Mouse (Mus musculus) lung, adult 2 months (tissue): ENCODE results near the gene Pld3.

Experiments used
- CTCF ChIP-seq: fragments of 200-500 bp; IDR thresholded peaks from 2 replicates; pipeline ENCODE4 v1.5.1; 2011; ENCODE audit warnings: mild to moderate bottlenecking, low read length, control low read depth; ENCODE audit not compliant: insufficient read depth
- POLR2A ChIP-seq: fragments of 200-500 bp; IDR thresholded peaks from 2 replicates; pipeline ENCODE4 v1.6.1; 2011; ENCODE audit warnings: low read depth, mild to moderate bottlenecking, control low read depth, low read length, borderline replicate concordance; ENCODE audit errors: extremely low read depth

GRCm38 (mm10) chr7:27490227-27490542, 62.8 kb downstream of the Pld3 start:
- no peak for TF ChIP-seq CTCF
- no peak for TF ChIP-seq POLR2A
